Mouse (Mus musculus) lung, adult 2 months (tissue): ENCODE data around the gene Cdadc1. TPM values are rescaled to one million over a fixed set of nuclear protein-coding genes. Genes with fewer than 3 reads are reported as not detected.
"Not testable (repeated sequence)": the region's sequence is repeated elsewhere in the genome, so short reads cannot be mapped to it uniquely, and the experiment has no call there.

ENCODE experiments used
- DNase-seq: peaks from one replicate; pipeline ENCODE4 v3.0.0; 2022
- H3K4me1 ChIP-seq: fragments of 200-500 bp; 2 replicates; pipeline ENCODE4 v1.6.1; 2011; ENCODE audit warnings: low read length; ENCODE audit not compliant: control insufficient read depth, insufficient read depth
- H3K4me3 ChIP-seq: fragments of 200-500 bp; replicated peaks from 2 replicates; pipeline ENCODE3; 2011; ENCODE audit warnings: low read depth, mild to moderate bottlenecking, control low read depth, low read length; ENCODE audit errors: extremely low read depth
- CTCF ChIP-seq: fragments of 200-500 bp; IDR thresholded peaks from 2 replicates; pipeline ENCODE4 v1.5.1; 2011; ENCODE audit warnings: mild to moderate bottlenecking, low read length, control low read depth; ENCODE audit not compliant: insufficient read depth
- POLR2A ChIP-seq: fragments of 200-500 bp; IDR thresholded peaks from 2 replicates; pipeline ENCODE4 v1.6.1; 2011; ENCODE audit warnings: low read depth, mild to moderate bottlenecking, control low read depth, low read length, borderline replicate concordance; ENCODE audit errors: extremely low read depth
- WGBS: fragments of 180-500 bp; shearing (Covaris S2); methylation state at CpG from one replicate; pipeline ENCODE4 v1.1.7; 2018; 5-methylcytosine and 5-hydroxymethylcytosine counted together
- polyA plus RNA-seq: library from polyadenylated mRNA; depleted of rRNA; stranded (reverse); fragments of >200 nt; gene quantifications from 2 replicates; pipeline ENCODE4 v1.2.3, GENCODE M21; 2012

The Cdadc1 gene
- polyA plus RNA-seq, 1 experiment = 9.9 TPM

DNA sequence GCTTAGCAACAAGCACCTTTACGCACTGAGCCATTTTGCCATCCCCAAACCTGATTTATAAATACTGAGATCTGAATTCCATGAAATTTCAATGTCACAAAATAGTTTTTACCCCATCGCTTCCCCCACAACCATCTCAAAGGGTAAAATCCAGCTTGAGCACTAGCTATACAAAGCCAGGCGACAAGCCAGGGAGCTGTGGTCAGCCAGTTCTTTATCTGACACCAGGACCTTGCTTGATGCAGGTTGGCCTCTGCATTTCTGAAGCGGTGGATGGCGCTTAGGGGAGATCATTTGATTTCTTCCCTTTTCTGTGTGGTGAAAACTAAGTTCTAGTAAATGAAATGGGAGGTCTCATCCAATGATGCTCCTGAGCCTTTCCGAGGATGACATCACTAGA is 34.3 kb upstream of the Cdadc1 start:
- H3K4me3 ChIP-seq = no peak overlapping the region
- WGBS = 90% methylated on average over 6 of the region's 6 CpGs
- H3K4me1 ChIP-seq = no peaks in the 10 kb centered on the region
- TF ChIP-seq POLR2A (no peak), CTCF (no peak)
- no peak for DNase-seq

DNA sequence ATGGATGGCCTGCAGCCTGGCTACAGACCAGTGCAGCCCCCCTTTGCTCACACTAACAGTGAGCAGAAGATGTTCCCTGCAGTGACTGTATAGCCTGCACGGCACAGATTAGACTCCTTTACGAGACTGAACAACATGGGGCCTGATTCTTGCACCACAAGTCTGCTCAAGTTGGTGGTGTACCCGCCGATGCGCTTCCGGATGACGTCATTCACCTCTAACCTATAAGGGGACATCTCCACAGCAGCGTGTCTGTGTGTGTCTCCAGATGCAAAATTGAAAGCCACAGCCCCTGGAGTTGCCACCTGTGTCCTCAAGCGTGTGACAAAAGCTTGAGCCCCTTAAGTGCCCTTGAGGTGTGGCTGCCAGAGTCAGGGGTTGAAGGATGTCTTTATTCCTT is 32.3 kb upstream of the Cdadc1 start:
- Histone ChIP-seq H3K4me3 (no peak overlapping the region), H3K4me1 (no peaks in the 10 kb centered on the region; the same call in 1 of the 2 replicates)
- 83% methylated on average over 9 of the region's 9 CpGs for WGBS
- no peak for DNase-seq
- no peak for TF ChIP-seq CTCF
- TF ChIP-seq POLR2A = no peak

DNA sequence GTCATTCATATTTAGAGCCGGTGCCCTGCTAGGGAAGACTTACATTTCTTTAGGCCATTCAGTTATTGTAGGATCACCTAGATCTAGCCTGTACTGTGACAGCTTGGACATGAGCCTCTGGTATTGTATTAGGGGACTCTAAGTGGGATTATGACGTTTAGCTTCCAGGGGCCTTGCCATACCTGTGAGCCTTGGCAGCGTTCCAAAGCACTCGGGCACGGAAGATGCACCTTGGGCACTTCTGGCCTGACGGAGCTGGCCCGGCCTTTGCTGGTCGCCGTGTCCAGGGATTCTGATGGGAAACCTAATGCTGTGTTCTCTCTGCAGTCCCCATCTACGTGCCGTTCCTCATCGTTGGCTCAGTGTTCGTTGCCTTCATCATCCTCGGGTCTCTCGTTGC is 31.5 kb upstream of the Cdadc1 start:
- no peaks in the 10 kb centered on the region; the same call in 1 of the 2 replicates for H3K4me1 ChIP-seq
- 84% methylated on average over 15 of the region's 15 CpGs for WGBS
- TF ChIP-seq POLR2A (no peak), CTCF (no peak)
- DNase-seq = no peak
- H3K4me3 ChIP-seq = no peak overlapping the region

DNA sequence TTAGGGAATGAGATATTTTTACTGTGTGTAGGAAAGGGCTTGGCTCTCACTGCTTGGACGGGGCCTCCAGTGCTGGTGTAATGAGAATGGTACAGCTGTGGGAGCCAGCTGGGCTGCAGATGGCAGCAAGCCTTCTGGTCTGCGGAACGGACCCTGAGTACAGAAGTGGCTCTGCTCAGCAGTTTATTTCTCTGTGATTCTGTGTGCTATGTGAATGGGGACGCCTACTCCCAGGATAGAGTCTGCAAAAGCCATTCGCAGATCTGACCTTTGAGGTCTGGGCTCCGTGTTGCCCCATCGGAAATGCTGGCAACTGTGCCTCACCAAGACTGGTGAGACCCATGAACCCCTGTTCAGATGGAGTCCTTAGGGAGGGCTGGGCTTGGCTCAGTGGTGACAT is 30.1 kb upstream of the Cdadc1 start:
- 59% methylated on average over 7 of the region's 7 CpGs for whole genome bisulfite sequencing
- TF ChIP-seq POLR2A = no peak
- TF ChIP-seq CTCF = no peak
- no peak for DNase-seq
- no peak overlapping the region for H3K4me3 ChIP-seq
- H3K4me1 ChIP-seq = no peaks in the 10 kb centered on the region; the same call in 1 of the 2 replicates

DNA sequence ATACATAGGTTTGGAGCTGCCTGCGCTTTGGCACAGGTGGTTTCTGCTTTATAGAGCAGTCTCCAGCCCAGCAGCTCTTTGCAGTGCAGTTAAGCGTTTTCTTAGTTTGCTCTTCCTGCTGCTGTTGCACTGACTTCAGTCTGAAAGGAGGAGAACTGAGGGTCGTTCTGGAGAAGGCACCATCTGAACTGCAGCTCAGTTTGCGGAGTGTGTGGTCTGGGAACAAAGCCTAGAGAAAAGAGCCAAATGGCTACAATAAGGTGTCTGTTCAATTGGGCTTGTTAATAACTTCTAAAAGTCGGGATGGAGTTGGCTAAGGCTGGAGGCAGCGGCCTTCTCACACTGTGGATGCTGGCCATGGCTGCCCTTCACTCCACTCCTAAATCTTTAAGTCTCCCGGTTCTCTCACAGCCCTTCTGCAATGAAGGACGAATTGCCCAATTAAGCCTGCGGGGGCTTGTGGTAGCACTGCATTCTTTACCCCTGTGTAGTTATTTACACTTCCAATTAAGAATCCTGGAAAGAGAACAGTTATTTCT is 29.5 kb upstream of the Cdadc1 start:
- WGBS = 45% methylated on average over 9 of the region's 9 CpGs
- DNase-seq = no peak
- no peak for TF ChIP-seq POLR2A
- no peak for TF ChIP-seq CTCF
- H3K4me1 ChIP-seq = no peaks in the 10 kb centered on the region; the same call in 1 of the 2 replicates
- H3K4me3 ChIP-seq = no peak overlapping the region

DNA sequence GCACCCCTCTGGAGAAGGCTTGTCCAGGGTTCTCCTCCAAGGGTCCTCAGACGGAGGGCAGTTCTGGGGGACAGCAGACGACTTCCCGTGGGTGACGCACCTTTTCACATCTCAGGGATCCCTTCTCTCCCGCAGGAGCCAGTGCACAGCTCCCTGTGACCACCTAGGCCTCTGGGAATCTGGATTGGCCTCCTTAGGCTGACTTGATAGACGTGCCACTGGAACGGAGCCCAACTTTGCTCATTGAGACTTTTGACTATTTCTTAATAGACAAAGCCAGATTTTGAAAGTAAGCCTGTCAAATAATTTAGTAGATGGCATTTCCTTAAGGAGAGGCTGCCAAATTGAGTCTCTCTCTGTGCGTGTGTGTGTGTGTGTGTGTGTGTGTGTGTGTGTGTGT is 29.0 kb upstream of the Cdadc1 start:
- 38% methylated on average over 8 of the region's 8 CpGs for WGBS
- DNase-seq = no peak
- no peak for TF ChIP-seq CTCF
- no peak overlapping the region for H3K4me3 ChIP-seq
- no peaks in the 10 kb centered on the region; the same call in 1 of the 2 replicates for H3K4me1 ChIP-seq

DNA sequence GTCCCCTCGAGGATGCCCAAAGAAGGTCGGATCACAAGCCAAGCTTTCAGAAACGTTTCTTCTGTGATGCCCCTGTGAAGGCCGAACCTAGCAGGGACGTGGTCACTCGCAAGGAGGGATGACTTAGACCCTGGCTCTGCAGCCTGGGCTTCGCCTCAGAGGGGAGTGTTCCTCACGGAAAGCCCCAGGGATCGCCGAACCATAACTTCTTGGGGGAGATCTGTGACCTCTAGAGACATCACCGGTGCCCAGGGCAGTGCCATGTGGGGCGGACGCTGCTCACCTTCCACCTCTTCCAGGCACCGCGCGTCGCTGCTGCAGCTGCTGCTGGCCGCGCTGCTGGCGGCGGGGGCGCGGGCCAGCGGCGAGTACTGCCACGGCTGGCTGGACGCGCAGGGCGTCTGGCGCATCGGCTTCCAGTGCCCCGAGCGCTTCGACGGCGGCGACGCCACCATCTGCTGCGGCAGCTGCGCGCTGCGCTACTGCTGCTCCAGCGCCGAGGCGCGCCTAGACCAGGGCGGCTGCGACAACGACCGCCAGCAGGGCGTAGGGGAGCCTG is 28.1 kb upstream of the Cdadc1 start:
- peak; percentile 11 for DNase-seq
- Histone ChIP-seq H3K4me1 (no peaks in the 10 kb centered on the region; the same call in 1 of the 2 replicates), H3K4me3 (peak overlapping the region; percentile 41)
- 2% methylated on average over 51 of the region's 51 CpGs for WGBS
- no peak for TF ChIP-seq CTCF
- no peak for TF ChIP-seq POLR2A

DNA sequence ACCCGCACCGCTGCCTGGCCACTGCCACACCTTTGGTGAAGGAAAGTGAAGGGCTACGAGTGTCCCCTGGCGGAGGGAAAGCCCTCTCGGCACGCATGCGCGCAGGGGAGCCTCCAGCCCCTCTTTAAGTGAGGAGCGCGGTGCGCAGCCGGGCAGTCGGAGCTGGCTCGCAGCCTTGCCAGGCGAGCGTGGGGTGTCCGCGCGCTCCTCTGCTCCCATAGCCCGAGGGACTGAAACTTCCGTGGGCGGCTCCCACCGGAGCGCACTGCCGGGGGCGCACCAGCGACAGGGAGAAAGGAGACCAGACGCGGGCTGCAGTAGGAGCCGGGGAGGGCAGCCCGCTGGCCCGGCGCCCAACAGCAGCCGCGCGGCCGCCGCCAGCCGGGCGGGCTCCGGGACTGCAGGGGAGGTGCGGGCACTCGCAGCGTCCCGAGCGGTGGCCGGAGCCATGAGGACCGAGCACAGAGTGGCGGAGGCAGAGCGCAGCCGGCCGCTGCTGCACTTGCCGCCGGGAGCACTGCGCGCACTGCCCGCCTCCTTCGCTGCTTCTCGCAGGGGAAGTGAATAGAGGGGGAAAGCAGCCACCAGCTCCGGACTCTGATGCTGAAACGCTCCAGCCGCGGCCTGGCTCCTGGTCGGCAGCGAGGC is 27.5 kb upstream of the Cdadc1 start, which contains the start of gene Shisa2:
Shisa2 (plus strand) TSS at position 151 of the 648 bp plus-strand sequence.
- WGBS = under 1% methylated on average over 62 of the region's 65 CpGs
- peak; percentile 47 for DNase-seq
- no peak for TF ChIP-seq POLR2A
- TF ChIP-seq CTCF = 0 out of 2 replicates have a peak, but pooled peaks have one; percentile 2
- peak within 1 kb of the TSS; percentile 41 for H3K4me3 ChIP-seq
- no peaks in the 10 kb centered on the region; the same call in 1 of the 2 replicates for H3K4me1 ChIP-seq

DNA sequence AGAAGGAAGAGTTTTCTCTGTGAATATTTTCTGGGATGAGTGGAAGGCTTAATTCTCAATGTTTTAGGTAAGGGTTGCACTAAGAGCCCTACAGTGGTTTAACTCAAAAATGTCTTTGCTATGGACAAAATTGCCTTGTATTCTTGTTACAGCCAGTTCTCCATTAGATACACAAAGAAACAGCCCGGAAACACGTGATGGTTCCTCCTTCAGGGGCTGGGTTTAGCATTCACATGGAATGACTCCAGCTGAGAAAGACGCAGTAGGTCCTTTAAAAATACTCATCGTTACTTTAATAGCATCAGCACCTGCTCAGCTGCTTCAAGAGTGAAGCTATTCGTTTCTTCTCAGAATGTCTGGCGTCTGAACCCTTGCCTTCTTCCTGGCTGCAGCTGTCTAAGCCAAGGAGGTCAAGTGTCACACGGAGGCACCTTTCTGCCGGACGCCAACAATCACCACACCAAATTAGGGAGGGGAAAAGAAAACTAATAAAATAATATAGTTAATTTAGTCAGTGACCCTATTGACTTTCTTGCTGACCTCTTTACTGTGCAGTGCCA is 26.6 kb upstream of the Cdadc1 start:
- DNase-seq = no peak
- TF ChIP-seq CTCF (no peak), POLR2A (no peak)
- H3K4me3 ChIP-seq = no peak overlapping the region
- H3K4me1 ChIP-seq = no peaks in the 10 kb centered on the region; the same call in 1 of the 2 replicates
- WGBS = 48% methylated on average over 9 of the region's 9 CpGs

DNA sequence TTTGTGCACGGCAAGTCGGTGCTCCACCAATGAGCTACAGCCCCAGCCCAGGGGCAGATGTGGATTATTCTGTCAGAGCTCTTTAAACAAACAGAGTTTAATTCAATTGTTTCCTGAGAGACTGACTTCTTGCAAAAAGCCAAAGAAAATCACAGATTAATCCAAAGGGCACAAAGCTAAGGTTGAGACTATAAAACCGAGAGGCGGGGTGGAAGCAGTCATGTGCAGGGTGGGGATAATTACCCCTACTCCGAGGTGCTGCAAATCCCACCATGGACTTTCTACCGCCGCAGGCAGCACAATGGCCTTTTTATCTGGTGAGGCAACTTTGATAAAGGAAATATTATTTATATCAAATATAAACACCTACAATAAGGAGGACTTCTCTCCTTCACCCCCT is 19.0 kb upstream of the Cdadc1 start:
- no peak for DNase-seq
- WGBS = 70% methylated on average over 7 of the region's 7 CpGs
- no peaks in the 10 kb centered on the region for H3K4me1 ChIP-seq
- no peak overlapping the region for H3K4me3 ChIP-seq
- no peak for TF ChIP-seq POLR2A
- TF ChIP-seq CTCF = no peak

DNA sequence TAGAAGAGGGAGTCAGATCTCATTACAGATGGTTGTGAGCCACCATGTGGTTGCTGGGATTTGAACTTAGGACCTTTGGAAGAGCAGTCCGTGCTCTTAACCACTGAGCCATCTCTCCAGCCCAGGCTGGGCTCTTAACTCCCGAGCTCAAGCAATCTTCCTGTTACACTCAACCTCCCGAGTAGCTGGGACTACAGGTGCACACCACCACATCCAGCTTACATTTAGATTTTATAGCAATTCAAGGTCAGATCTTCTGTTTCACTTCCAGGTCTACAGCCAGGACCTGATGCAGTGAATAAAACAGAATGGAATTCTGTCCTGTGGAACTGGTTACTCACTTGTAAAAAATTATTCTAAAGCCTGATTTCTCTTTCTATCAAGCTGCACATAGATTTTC is 16.4 kb upstream of the Cdadc1 start:
- 71% methylated on average over 3 of the region's 3 CpGs for WGBS
- DNase-seq, H3K4me1 ChIP-seq, H3K4me3 ChIP-seq: not testable (repeated sequence)
